Mouse (Mus musculus) MEL (cell line): ENCODE measurements around the gene Prdm12.

Experiments used
- CHD2 ChIP-seq: IDR thresholded peaks from 2 replicates; pipeline ENCODE4 v1.6.1; 2011; ENCODE audit warnings: low read length, improper control_type of control experiment
- CTCF ChIP-seq, 3 experiments: IDR thresholded peaks in 2 of 3; conservative IDR thresholded peaks in 1 of 3; 2 replicates each; pipeline ENCODE4 v1.5.1; 2011 to 2012; ENCODE audit warnings: low read length in 3 of 3, low read depth in 2 of 3, mild to moderate bottlenecking in 2 of 3, improper control_type of control experiment in 1 of 3, inconsistent platforms in 1 of 3, mixed read lengths in 1 of 3, moderate library complexity in 1 of 3; ENCODE audit not compliant: control insufficient read depth in 1 of 3, insufficient read depth in 1 of 3, poor library complexity in 1 of 3, severe bottlenecking in 1 of 3
- E2F4 ChIP-seq: IDR thresholded peaks from 2 replicates; pipeline ENCODE4 v1.6.1; 2011; ENCODE audit warnings: low read depth, low read length, improper control_type of control experiment, borderline replicate concordance
- EP300 ChIP-seq, 2 experiments: IDR thresholded peaks; 2 replicates each; pipeline ENCODE4 v1.6.1; 2011; ENCODE audit warnings: improper control_type of control experiment in 2 of 2, low read length in 2 of 2, low read depth in 1 of 2, mild to moderate bottlenecking in 1 of 2
- KAT2A ChIP-seq: conservative IDR thresholded peaks from 2 replicates; pipeline ENCODE4 v1.6.1; 2012; ENCODE audit warnings: low read depth, low read length, improper control_type of control experiment, inconsistent platforms
- MAX ChIP-seq: IDR thresholded peaks from 2 replicates; pipeline ENCODE4 v1.6.1; 2011; ENCODE audit warnings: low read length, improper control_type of control experiment
- MXI1 ChIP-seq: IDR thresholded peaks from 2 replicates; pipeline ENCODE4 v1.6.1; 2011; ENCODE audit warnings: mild to moderate bottlenecking, low read depth, low read length, improper control_type of control experiment
- POLR2A ChIP-seq, 2 experiments: IDR thresholded peaks; 2 replicates each; pipeline ENCODE4 v1.6.1; 2011 to 2012; ENCODE audit warnings: low read length in 2 of 2, mild to moderate bottlenecking in 2 of 2, control low read depth in 1 of 2, improper control_type of control experiment in 1 of 2, low read depth in 1 of 2, moderate library complexity in 1 of 2; ENCODE audit not compliant: control insufficient read depth in 1 of 2, insufficient read depth in 1 of 2, poor library complexity in 1 of 2
- USF1 ChIP-seq: IDR thresholded peaks from 2 replicates; pipeline ENCODE4 v1.6.1; 2014; ENCODE audit warnings: low read depth, mild to moderate bottlenecking, inconsistent platforms, low read length, improper control_type of control experiment, moderate library complexity
- ZC3H11A ChIP-seq: IDR thresholded peaks from 2 replicates; pipeline ENCODE4 v1.6.1; 2012; ENCODE audit warnings: low read depth, mild to moderate bottlenecking, inconsistent platforms, low read length, improper control_type of control experiment
- ZKSCAN1 ChIP-seq: IDR thresholded peaks from 2 replicates; pipeline ENCODE4 v1.6.1; 2012; ENCODE audit warnings: low read depth, mild to moderate bottlenecking, inconsistent platforms, low read length, improper control_type of control experiment, moderate library complexity
- ZNF384 ChIP-seq: IDR thresholded peaks from 2 replicates; pipeline ENCODE4 v1.6.1; 2012; ENCODE audit warnings: low read depth, mild to moderate bottlenecking, inconsistent platforms, low read length, improper control_type of control experiment

DNA sequence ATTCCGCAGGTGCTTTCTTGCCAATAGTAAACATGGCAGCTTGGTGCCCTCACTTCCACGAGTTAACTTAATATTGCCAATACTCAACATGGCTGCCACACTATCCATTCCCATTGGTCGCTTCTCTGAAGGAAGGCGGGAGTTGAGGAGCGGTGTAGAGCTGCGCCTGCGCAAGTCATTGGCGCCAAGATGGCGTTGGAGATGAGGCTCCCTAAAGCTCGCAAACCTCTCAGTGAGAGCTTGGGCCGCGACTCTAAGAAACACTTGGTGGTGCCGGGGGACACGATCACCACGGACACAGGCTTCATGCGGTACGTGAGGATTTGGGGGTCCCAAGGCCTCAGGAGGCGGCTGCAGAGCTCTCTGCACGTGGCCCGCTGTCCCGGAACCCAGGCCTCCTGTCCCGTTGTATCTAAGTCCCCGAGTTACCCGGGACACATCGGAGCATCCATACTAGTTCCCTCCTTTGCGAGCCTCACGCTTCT is 30.8 kb downstream of the Prdm12 start, which contains the start of gene Exosc2:
- TF ChIP-seq CTCF (IDR thresholded peaks at IDR 0.05 in 2 of 3, conservative IDR thresholded peaks at IDR 0.05 in 1 of 3; ENCODE audit: control insufficient read depth in 1 of 3, insufficient read depth in 1 of 3, low read depth in 2 of 3, low read length in 3 of 3, poor library complexity in 1 of 3, severe bottlenecking in 1 of 3) = no peak
- peak; percentile 65 to 98 for TF ChIP-seq POLR2A (IDR thresholded peaks at IDR 0.05; ENCODE audit: control insufficient read depth in 1 of 2, insufficient read depth in 1 of 2, low read depth in 1 of 2, low read length in 2 of 2, poor library complexity in 1 of 2)
- no peak for TF ChIP-seq ZKSCAN1
- no peak for TF ChIP-seq CHD2
- peak; percentile 98 for TF ChIP-seq MXI1
- peak; percentile 95 for TF ChIP-seq MAX
- no peak for TF ChIP-seq ZNF384
- TF ChIP-seq ZC3H11A = no peak
- TF ChIP-seq USF1 = peak; percentile 49; the same call in 1 of the 2 replicates
- peak; percentile 94 for TF ChIP-seq E2F4
- no peak for TF ChIP-seq EP300 (IDR thresholded peaks at IDR 0.05; ENCODE audit: low read depth in 1 of 2, low read length in 2 of 2)
- peak; percentile 75 for TF ChIP-seq KAT2A
